Mouse (Mus musculus): ENCODE results near the gene Osbpl8. TPM values are rescaled to one million over a fixed set of nuclear protein-coding genes. Genes with fewer than 3 reads are reported as not detected.
"Not testable (repeated sequence)": the region's sequence is repeated elsewhere in the genome, so short reads cannot be mapped to it uniquely, and the experiment has no call there.

The Osbpl8 gene
- total RNA-seq, 2 experiments from 2014 or later, result 68.3 to 69.5 TPM

- intact Hi-C loops (cut with DNase I), result loop anchor here (5.0 to 10.0 kb wide), 3 partner anchors 116 to 731 kb away; partner anchors contain the start of gene Nap1l1
- DNase-seq (ENCODE audit: low spot score), result no peak
These were observed 58.8 kb downstream of the Osbpl8 start for GRCm38 (mm10) chr10:111223218-111223830.

- intact Hi-C loops (cut with DNase I), result loop anchor here (5.0 to 10.0 kb wide), 6 partner anchors 48 to 730 kb away; partner anchors contain the start of genes Bbs10 and Nap1l1
- no peak for DNase-seq (ENCODE audit: low spot score)
These were observed 60.1 kb downstream of the Osbpl8 start for GRCm38 (mm10) chr10:111224696-111225095.

- intact Hi-C loops (cut with DNase I), result loop anchor here (5.0 to 10.0 kb wide), 5 partner anchors 46 to 728 kb away; partner anchors contain the start of genes Bbs10 and Nap1l1
- peak; percentile 62 for DNase-seq (ENCODE audit: low spot score)
These were observed 62.0 kb downstream of the Osbpl8 start for GRCm38 (mm10) chr10:111226508-111226907.

GRCm38 (mm10) chr10:111232237-111232636 is 67.7 kb downstream of the Osbpl8 start:
- intact Hi-C loops (cut with DNase I); DNase-seq (ENCODE audit: low spot score): not testable (repeated sequence)

- intact Hi-C loops (cut with DNase I), result no loop called here
- DNase-seq (ENCODE audit: low spot score), result no peak
These were observed 69.1 kb downstream of the Osbpl8 start for GRCm38 (mm10) chr10:111233476-111234130.

- intact Hi-C loops (cut with DNase I), result no loop called here
- DNase-seq (ENCODE audit: low spot score), result no peak
These were observed 70.1 kb downstream of the Osbpl8 start for GRCm38 (mm10) chr10:111234450-111235288.

GRCm38 (mm10) chr10:111235289-111235570 is 70.7 kb downstream of the Osbpl8 start:
- intact Hi-C loops (cut with DNase I), result no loop called here
- DNase-seq (ENCODE audit: low spot score), result no peak

GRCm38 (mm10) chr10:111237434-111237833 is 72.9 kb downstream of the Osbpl8 start:
- no peak for DNase-seq (ENCODE audit: low spot score)
- intact Hi-C loops (cut with DNase I), result no loop called here

- intact Hi-C loops (cut with DNase I), result no loop called here
- no peak for DNase-seq (ENCODE audit: low spot score)
These were observed 78.1 kb downstream of the Osbpl8 start for GRCm38 (mm10) chr10:111242677-111243076.

GRCm38 (mm10) chr10:111247609-111248008 is 83.1 kb downstream of the Osbpl8 start:
- intact Hi-C loops (cut with DNase I), result no loop called here
- no peak for DNase-seq (ENCODE audit: low spot score)

GRCm38 (mm10) chr10:111248177-111248576 is 83.6 kb downstream of the Osbpl8 start:
- intact Hi-C loops (cut with DNase I), result no loop called here
- DNase-seq (ENCODE audit: low spot score), result no peak

GRCm38 (mm10) chr10:111250192-111250591 is 85.6 kb downstream of the Osbpl8 start:
- intact Hi-C loops (cut with DNase I), result no loop called here
- no peak for DNase-seq (ENCODE audit: low spot score)

- DNase-seq (ENCODE audit: low spot score), result no peak
- intact Hi-C loops (cut with DNase I), result no loop called here
These were observed 87.1 kb downstream of the Osbpl8 start for GRCm38 (mm10) chr10:111251666-111252065.

GRCm38 (mm10) chr10:111255228-111255627 is 90.7 kb downstream of the Osbpl8 start:
- intact Hi-C loops (cut with DNase I), result no loop called here
- DNase-seq (ENCODE audit: low spot score), result no peak

GRCm38 (mm10) chr10:111256156-111256555 is 91.6 kb downstream of the Osbpl8 start:
- intact Hi-C loops (cut with DNase I), result no loop called here
- no peak for DNase-seq (ENCODE audit: low spot score)

- intact Hi-C loops (cut with DNase I), result no loop called here
These were observed 92.8 kb downstream of the Osbpl8 start for GRCm38 (mm10) chr10:111257358-111257757.

GRCm38 (mm10) chr10:111258256-111258655 is 93.7 kb downstream of the Osbpl8 start:
- no peak for DNase-seq (ENCODE audit: low spot score)
- intact Hi-C loops (cut with DNase I), result no loop called here

More at GRCm38 (mm10) chr10:111257358-111257757, 92.8 kb downstream of the Osbpl8 start:
- DNase-seq (ENCODE audit: low spot score), result no peak

- DNase-seq (ENCODE audit: low spot score), result no peak
- intact Hi-C loops (cut with DNase I), result loop anchor here (5.0 kb wide), 2 partner anchors 44 to 104 kb away; no protein-coding TSS in a partner anchor
These were observed 107.1 kb downstream of the Osbpl8 start for GRCm38 (mm10) chr10:111271687-111272086.

GRCm38 (mm10) chr10:111272905-111273304 is 108.4 kb downstream of the Osbpl8 start:
- intact Hi-C loops (cut with DNase I), result loop anchor here (5.0 kb wide), 2 partner anchors 46 to 106 kb away; no protein-coding TSS in a partner anchor
- no peak for DNase-seq (ENCODE audit: low spot score)

- no peak for DNase-seq (ENCODE audit: low spot score)
- intact Hi-C loops (cut with DNase I), result loop anchor here (5.0 kb wide), 2 partner anchors 46 to 106 kb away; no protein-coding TSS in a partner anchor
These were observed 109.0 kb downstream of the Osbpl8 start for GRCm38 (mm10) chr10:111273463-111274088.

Data from heart, postnatal 25 days (tissue).